Mouse (Mus musculus) adrenal gland, adult 2 months (tissue): ENCODE results near the gene Ifnar2. TPM values are rescaled to one million over a fixed set of nuclear protein-coding genes. Genes with fewer than 3 reads are reported as not detected.

Source experiments
- polyA plus RNA-seq: library from polyadenylated mRNA; depleted of rRNA; stranded (reverse); fragments of >200 nt; gene quantifications from 2 replicates; pipeline ENCODE4 v1.2.3, GENCODE M21; 2012; rRNA removed
- total RNA-seq, 2 experiments: library from RNA; stranded (reverse); gene quantifications; 2 replicates each; pipeline ENCODE4 v1.2.3; 2021

Ifnar2 gene
- total and polyA plus RNA-seq, 3 experiments, result 112 to 282 (median 134) TPM

Other genes with a start within 250 kb of the Ifnar2 start
- not detected for gene Olig2, start 147.3 kb upstream of the Ifnar2 start, total RNA-seq
- not detected in 2 replicates for gene Olig2, start 147.3 kb upstream of the Ifnar2 start, polyA plus RNA-seq
- under 1 TPM; 0.37 to 0.86 TPM for gene Olig1, start 103.0 kb upstream of the Ifnar2 start, total RNA-seq
- 0.49 and 2.2 TPM in 2 replicates for gene Olig1, start 103.0 kb upstream of the Ifnar2 start, polyA plus RNA-seq
- under 1 TPM in 1 of 2 experiments, not detected in 1; 0.69 TPM for gene Gm21970, start 18.9 kb downstream of the Ifnar2 start, total RNA-seq
- not detected in 2 replicates for gene Gm21970, start 18.9 kb downstream of the Ifnar2 start, polyA plus RNA-seq
- gene Il10rb, start 33.4 kb downstream of the Ifnar2 start, total RNA-seq, result 100 to 1,000 TPM; 255 to 258 TPM
- 97.1 and 107 TPM in 2 replicates for gene Il10rb, start 33.4 kb downstream of the Ifnar2 start, polyA plus RNA-seq
- gene Ifnar1, start 112.5 kb downstream of the Ifnar2 start, total RNA-seq, result 10 to 100 TPM; 66.1 to 71.3 TPM
- gene Ifnar1, start 112.5 kb downstream of the Ifnar2 start, polyA plus RNA-seq, result 10.9 and 11.3 TPM in 2 replicates
- gene Ifngr2, start 174.3 kb downstream of the Ifnar2 start, total RNA-seq, result 10 to 100 TPM; 19.9 to 34.0 TPM
- gene Ifngr2, start 174.3 kb downstream of the Ifnar2 start, polyA plus RNA-seq, result 25.1 and 39.2 TPM in 2 replicates
- 10 to 100 TPM; 60.0 to 62.2 TPM for gene Tmem50b, start 225.0 kb downstream of the Ifnar2 start, total RNA-seq
- gene Tmem50b, start 225.0 kb downstream of the Ifnar2 start, polyA plus RNA-seq, result 27.4 and 34.4 TPM in 2 replicates
- gene Dnajc28, start 246.2 kb downstream of the Ifnar2 start, total RNA-seq, result 10 to 100 TPM; 10.3 to 16.6 TPM
- 0.64 and 0.70 TPM in 2 replicates for gene Dnajc28, start 246.2 kb downstream of the Ifnar2 start, polyA plus RNA-seq